8 mouse cellular contexts compared by ENCODE assay signal in the genomic region with DNA sequence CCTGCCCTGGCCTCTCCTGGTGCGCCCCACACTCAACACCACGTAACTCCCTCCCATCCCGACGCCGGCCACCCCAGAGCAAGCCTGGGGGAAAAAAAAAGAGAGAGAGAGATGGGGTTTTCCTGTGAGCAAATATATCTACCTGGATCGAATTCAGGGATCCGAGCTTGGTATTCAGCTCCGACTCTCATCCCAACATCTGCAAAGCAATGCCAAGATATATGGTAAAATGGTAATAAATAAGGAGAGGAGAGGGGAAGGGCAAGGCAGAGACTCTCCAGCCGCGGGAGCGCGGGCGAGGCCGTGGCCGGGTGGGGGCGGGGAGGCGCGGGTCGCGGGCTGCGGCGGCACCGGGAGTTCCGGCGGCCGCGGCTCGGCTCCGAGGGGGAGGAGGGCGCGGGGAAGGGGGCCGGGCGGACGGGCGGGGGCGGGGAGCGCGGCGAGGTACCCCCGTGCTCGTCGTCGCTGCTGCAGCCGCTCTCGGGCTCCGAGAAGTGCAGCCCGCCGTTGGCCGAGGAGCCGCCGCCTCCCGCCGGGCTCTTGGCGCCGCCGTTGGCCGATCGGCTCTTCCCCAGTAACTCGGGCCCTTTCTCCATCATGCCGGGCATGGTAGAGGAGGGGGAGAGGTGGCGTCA. TPM values are rescaled to one million over a fixed set of nuclear protein-coding genes. Genes with fewer than 3 reads are reported as not detected.
A peak's percentile ranks its signal among the peaks of the same experiment; 100 is the strongest.
DNase-seq lines count a peak whose midpoint lies in the region; ATAC-seq and TF ChIP-seq lines count a peak whose summit lies in the region.

No protein-coding gene starts in this region.

- H3K36me3 ChIP-seq in kidney, embryonic 14.5 days (ENCODE audit: control insufficient read depth, insufficient read depth, low read length): peaks cover 7% of the 10 kb centered on the region; the same call in 1 of the 2 replicates
- no peaks in the 10 kb centered on the region for H3K36me3 ChIP-seq in ES-E14 (ENCODE audit: control insufficient read depth, insufficient read depth, low read length, poor library complexity, severe bottlenecking)
- peaks cover 6% of the 10 kb centered on the region; the same call in 1 of the 2 replicates for H3K36me3 ChIP-seq in hindbrain, embryonic 15.5 days

- no peak for DNase-seq in kidney, adult 9 months
- peak; percentile 11 for DNase-seq in ES-E14 (ENCODE audit: low read depth, low spot score)
- peak; percentile 24 for DNase-seq in lung, postnatal 14 days
- DNase-seq in testis, postnatal 10 days (ENCODE audit: low spot score): peak; percentile 72
- DNase-seq in spleen, postnatal 4 days (ENCODE audit: low spot score in 2 of 2): no peak

- peak; percentile 58; the same call in 1 of the 2 replicates for ATAC-seq in kidney, embryonic 14.5 days (ENCODE audit: low FRiP score, low TSS enrichment)
- peak; percentile 42 for ATAC-seq in hindbrain, embryonic 15.5 days (ENCODE audit: low FRiP score, low read depth)

- H3K9me3 ChIP-seq in kidney, embryonic 14.5 days (ENCODE audit: control insufficient read depth, low read length): no peaks in the 10 kb centered on the region
- H3K9me3 ChIP-seq in ES-E14 (ENCODE audit: control insufficient read depth, insufficient read depth, low read depth, low read length): 0 out of 2 replicates have a peak, but pooled peaks cover 2% of the 10 kb centered on the region
- H3K9me3 ChIP-seq in hindbrain, embryonic 15.5 days: no peaks in the 10 kb centered on the region

- H3K4me2 ChIP-seq in kidney, embryonic 14.5 days (replicated peaks; ENCODE audit: low read depth, low read length): peak overlapping the region; percentile 94
- peak overlapping the region; percentile 91 for H3K4me2 ChIP-seq in hindbrain, embryonic 15.5 days

- in situ Hi-C loops in ES-E14 (cut with MboI; ENCODE audit: low sequenced_read_pairs in 2 of 2, unreplicated experiment in 2 of 2): no loop called here

- peak overlapping the region; percentile 92 for H3K9ac ChIP-seq in kidney, embryonic 14.5 days (ENCODE audit: low read depth, low read length)
- H3K9ac ChIP-seq in ES-E14 (ENCODE audit: insufficient read depth, low read depth, low read length, poor library complexity, severe bottlenecking): peak overlapping the region; percentile 90
- H3K9ac ChIP-seq in hindbrain, embryonic 15.5 days: peak overlapping the region; percentile 99

- peak overlapping the region; percentile 97 for H3K27ac ChIP-seq in kidney, embryonic 14.5 days (ENCODE audit: low read depth, low read length)
- H3K27ac ChIP-seq in ES-E14 (ENCODE audit: insufficient read depth, low read depth, low read length, poor library complexity, severe bottlenecking): peak overlapping the region; percentile 68
- H3K27ac ChIP-seq in brown adipose tissue, adult 24 weeks (replicated peaks; ENCODE audit: low read depth, low read length): peak overlapping the region; percentile 75
- peak overlapping the region; percentile 99 for H3K27ac ChIP-seq in hindbrain, embryonic 15.5 days (replicated peaks)

- H3K4me3 ChIP-seq in kidney, embryonic 14.5 days (ENCODE audit: low read length): peak overlapping the region; percentile 84
- peak overlapping the region; percentile 95 to 99 for H3K4me3 ChIP-seq in ES-E14 (ENCODE audit: insufficient read depth in 1 of 2, low read depth in 1 of 2, low read length in 2 of 2, poor library complexity in 1 of 2, severe bottlenecking in 1 of 2)
- H3K4me3 ChIP-seq in brown adipose tissue, adult 24 weeks (ENCODE audit: insufficient read depth, low read depth, low read length): peak overlapping the region; percentile 98
- H3K4me3 ChIP-seq in hindbrain, embryonic 15.5 days: peak overlapping the region; percentile 96

- H3K27me3 ChIP-seq in kidney, embryonic 14.5 days (ENCODE audit: control insufficient read depth, insufficient read depth, low read length): no peaks in the 10 kb centered on the region
- no peaks in the 10 kb centered on the region for H3K27me3 ChIP-seq in hindbrain, embryonic 15.5 days

- WGBS in kidney, embryonic 14.5 days: under 1% methylated on average over 9 of the region's 61 CpGs
- WGBS in hindbrain, embryonic 15.5 days: 0% methylated on average over 29 of the region's 61 CpGs

- peaks cover 9% of the 10 kb centered on the region; the same call in 1 of the 2 replicates for H3K4me1 ChIP-seq in kidney, embryonic 14.5 days (ENCODE audit: control insufficient read depth, insufficient read depth, low read length)
- H3K4me1 ChIP-seq in ES-E14 (ENCODE audit: control insufficient read depth in 2 of 2, insufficient read depth in 2 of 2, low read length in 2 of 2, poor library complexity in 1 of 2): 0 out of 4 replicates have a peak, but pooled peaks cover 0 to 3% of the 10 kb centered on the region in 2 experiments
- no peaks in the 10 kb centered on the region for H3K4me1 ChIP-seq in brown adipose tissue, adult 24 weeks (ENCODE audit: control insufficient read depth, insufficient read depth, insufficient read length, low read length)
- peaks cover 34% of the 10 kb centered on the region for H3K4me1 ChIP-seq in hindbrain, embryonic 15.5 days (replicated peaks)

TF ChIP-seq in ES-E14, 5 proteins besides CTCF, POLR2A, EP300 and RAD21:
- TF ChIP-seq CHD2 (IDR thresholded peaks at IDR 0.05; ENCODE audit: low read depth, low read length) (no peak), MAFK (IDR thresholded peaks at IDR 0.05; ENCODE audit: insufficient read depth, low read depth, low read length) (no peak), ZC3H11A (IDR thresholded peaks at IDR 0.05; ENCODE audit: borderline replicate concordance, low read depth, low read length) (no peak), HCFC1 (IDR thresholded peaks at IDR 0.05; ENCODE audit: borderline replicate concordance, insufficient read depth, low read length) (0 out of 2 replicates have a peak, but pooled peaks have one; percentile 20)
TF ChIP-seq in ES-E14: peak in this region for 1.

RNA-seq across cellular contexts. Expression of a gene that starts 0.5 kb away (rescaled TPM):
- polyA plus RNA-seq in kidney, embryonic 14.5 days (2014; fragmentation: Nextera tagmentation; extraction: Ambion mirVana): 23.3 and 25.1 TPM in 2 replicates
- total RNA-seq in ES-E14 (2012; rRNA removed): 3.7 and 4.1 TPM in 2 replicates
- 16.6 and 19.4 TPM in 2 replicates for polyA plus RNA-seq in brown adipose tissue, adult 24 weeks (2012; ENCODE audit: insufficient read depth, insufficient read length, missing spikeins)
- polyA plus RNA-seq in hindbrain, embryonic 15.5 days (2015; fragmentation: Nextera tagmentation; extraction: Ambion mirVana): 32.9 and 41.8 TPM in 2 replicates

RNA-seq across cellular contexts. Expression of a gene that starts 45.0 kb away (rescaled TPM):
- polyA plus RNA-seq in kidney, embryonic 14.5 days (2014; fragmentation: Nextera tagmentation; extraction: Ambion mirVana): 14.7 and 15.5 TPM in 2 replicates
- total RNA-seq in ES-E14 (2012; rRNA removed): 1.7 and 2.1 TPM in 2 replicates
- polyA plus RNA-seq in brown adipose tissue, adult 24 weeks (2012; ENCODE audit: insufficient read depth, insufficient read length, missing spikeins): 1.5 and 3.1 TPM in 2 replicates
- polyA plus RNA-seq in hindbrain, embryonic 15.5 days (2015; fragmentation: Nextera tagmentation; extraction: Ambion mirVana): 1.7 and 3.3 TPM in 2 replicates

RNA-seq across cellular contexts. Expression of a gene that starts 53.2 kb away (rescaled TPM):
- 0.36 and 0.70 TPM in 2 replicates for polyA plus RNA-seq in kidney, embryonic 14.5 days (2014; fragmentation: Nextera tagmentation; extraction: Ambion mirVana)
- 0.71 and 0.95 TPM in 2 replicates for total RNA-seq in ES-E14 (2012; rRNA removed)
- not detected in 2 replicates for polyA plus RNA-seq in brown adipose tissue, adult 24 weeks (2012; ENCODE audit: insufficient read depth, insufficient read length, missing spikeins)
- 3.3 and 3.6 TPM in 2 replicates for polyA plus RNA-seq in hindbrain, embryonic 15.5 days (2015; fragmentation: Nextera tagmentation; extraction: Ambion mirVana)

Comparison
In these comparisons a context has a peak if more than half of its experiments do, and no peak if none do; other contexts are left out.
1. DNase-seq: peak in ES-E14 (single experiment), lung, postnatal 14 days (single experiment) and testis, postnatal 10 days (single experiment); none in kidney, adult 9 months (single experiment) and spleen, postnatal 4 days (0 of 2).
2. Peak in every context shown above with its lines, with median percentiles within 50 percentile points of each other: H3K27ac ChIP-seq, H3K4me3 ChIP-seq and H3K9ac ChIP-seq.